Mouse (Mus musculus): Measurements from ENCODE around the gene Fam199x. TPM values are rescaled to one million over a fixed set of nuclear protein-coding genes. Genes with fewer than 3 reads are reported as not detected.

Gene Fam199x
- total RNA-seq, 2 experiments from 2014 or later = 9.3 to 10.4 TPM

Other genes starting within 250 kb of the Fam199x start
- gene Plp1, start 226.9 kb upstream of the Fam199x start, total RNA-seq (2021) = 10 to 100 TPM; 20.0 to 20.7 TPM
- under 1 TPM; 0.84 to 0.90 TPM for gene Rab9b, start 180.8 kb upstream of the Fam199x start, total RNA-seq (2021)
- not detected for gene H2bfm, start 122.3 kb upstream of the Fam199x start, total RNA-seq (2021)
- 10 to 100 TPM; 25.1 to 35.1 TPM for gene Tmsb15b2, start 74.1 kb upstream of the Fam199x start, total RNA-seq (2021)
- 1 to 10 TPM in 1 of 2 experiments, under 1 TPM in 1; 0.54 to 1.1 TPM for gene Tmsb15l, start 72.7 kb upstream of the Fam199x start, total RNA-seq (2021)
- gene Tmsb15b1, start 72.7 kb upstream of the Fam199x start, total RNA-seq (2021) = 1 to 10 TPM; 5.1 to 9.4 TPM
- 10 to 100 TPM; 17.9 to 20.8 TPM for gene Zcchc18, start 56.4 kb upstream of the Fam199x start, total RNA-seq (2021)
- 10 to 100 TPM; 11.6 to 23.3 TPM for gene Slc25a53, start 11.3 kb upstream of the Fam199x start, total RNA-seq (2021)
- not detected for gene Esx1, start 72.5 kb downstream of the Fam199x start, total RNA-seq (2021)